Mouse (Mus musculus) mammary gland, adult 2 months (tissue): ENCODE measurements around the gene Akt1. TPM values are rescaled to one million over a fixed set of nuclear protein-coding genes. Genes with fewer than 3 reads are reported as not detected.

Source experiments
- polyA plus RNA-seq: library from polyadenylated mRNA; depleted of rRNA; stranded (reverse); fragments of >200 nt; gene quantifications from 2 replicates; pipeline ENCODE4 v1.2.3, GENCODE M21; 2012; ENCODE audit warnings: low replicate concordance; rRNA removed

The Akt1 gene
- polyA plus RNA-seq: 121 and 167 TPM in 2 replicates

DNA sequence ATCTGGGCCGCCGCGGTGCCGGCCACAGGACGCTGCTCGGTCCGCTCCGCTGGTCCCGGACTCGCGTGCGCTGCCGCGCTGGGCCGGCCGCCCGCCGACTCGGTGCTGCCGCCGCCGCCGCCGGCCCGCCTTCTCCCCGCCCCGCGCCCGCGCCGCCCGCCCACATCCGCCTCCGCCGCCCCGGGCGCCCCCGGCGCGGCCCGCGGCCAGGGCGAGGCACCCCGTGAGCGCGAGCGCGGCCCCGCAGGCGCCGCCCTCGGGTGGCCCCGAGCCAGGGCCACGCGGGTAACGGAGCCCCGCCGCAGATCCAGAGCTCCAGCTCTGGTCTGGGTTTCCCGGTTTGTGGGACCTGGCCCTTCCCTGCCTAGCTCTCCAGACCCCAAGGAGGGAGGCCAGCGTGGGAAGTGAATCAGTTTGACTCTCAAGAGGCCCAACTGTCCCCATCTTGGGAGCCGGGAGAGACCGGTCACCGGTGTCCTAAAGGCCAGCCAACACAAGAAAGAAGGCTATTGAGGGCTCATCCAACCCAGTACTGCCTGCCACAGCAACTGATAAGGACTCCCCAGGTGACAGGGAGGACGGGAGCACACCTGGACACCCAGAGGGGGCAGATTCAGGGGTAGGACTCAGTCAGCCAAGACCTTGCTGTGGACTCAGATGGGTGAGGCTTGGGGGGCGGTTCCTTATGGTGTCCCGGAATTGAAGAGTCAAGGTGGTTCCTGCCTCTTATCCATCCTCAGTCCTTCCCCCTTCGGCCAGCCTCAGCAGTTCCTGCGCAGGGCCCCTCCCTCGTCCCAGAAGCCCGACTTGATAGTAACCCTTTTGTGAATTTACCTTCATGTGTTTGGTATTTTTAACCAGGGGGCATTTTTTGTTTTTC is at the start of gene Akt1:
Gene Akt1, minus strand, starts transcription at position 753 of the 880 bp plus-strand sequence.

DNA sequence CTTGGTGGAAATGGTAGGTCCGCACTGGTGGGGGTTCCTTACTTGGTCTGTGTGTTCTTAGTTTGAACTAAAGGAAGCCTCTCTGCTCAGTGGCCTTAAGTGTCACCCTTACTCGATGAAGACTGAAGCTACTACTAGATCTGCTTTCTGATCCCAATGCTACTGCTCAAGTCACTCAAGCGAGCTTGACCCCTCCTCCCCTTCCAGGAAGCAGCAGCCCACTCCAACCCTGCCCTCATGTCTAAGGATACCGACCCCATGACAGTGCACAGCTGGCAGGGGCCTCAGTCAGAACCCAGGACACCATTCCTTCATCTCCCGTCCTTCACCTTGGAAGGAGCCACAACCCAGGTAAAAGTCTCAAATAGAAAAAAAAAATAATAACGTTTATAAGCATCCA is 45.5 kb upstream of the Akt1 start, which contains the start of gene Cep170b:
Gene Cep170b, plus strand, starts transcription at position 240 of the 400 bp plus-strand sequence.

DNA sequence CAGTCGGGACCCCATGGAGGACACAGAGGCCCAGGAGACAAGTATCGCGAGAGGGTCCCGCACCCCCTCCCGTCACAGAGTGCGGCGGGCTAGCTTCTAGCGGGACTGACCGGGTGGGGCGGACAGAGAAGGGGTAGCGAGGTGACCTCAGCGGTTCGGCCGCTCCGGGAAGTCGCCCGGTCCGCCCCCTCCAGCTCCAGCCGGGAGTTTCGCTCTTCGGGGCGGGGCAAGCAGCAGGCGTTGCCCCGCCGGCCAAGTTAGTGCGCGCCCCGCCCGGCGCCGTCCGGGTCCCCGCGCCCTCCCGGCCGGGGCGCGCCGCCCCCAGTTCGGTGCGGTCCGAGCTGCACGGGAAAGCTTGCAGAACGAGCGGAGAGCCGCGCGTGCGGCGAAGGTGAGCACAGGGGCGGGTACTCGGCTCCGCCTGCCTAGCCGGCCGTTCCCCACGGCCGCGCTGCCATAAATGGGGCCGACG is 3.9 kb upstream of the Akt1 start, which contains the start of gene Zbtb42:
Gene Zbtb42, plus strand, starts transcription at position 274 of the 472 bp plus-strand sequence.

DNA sequence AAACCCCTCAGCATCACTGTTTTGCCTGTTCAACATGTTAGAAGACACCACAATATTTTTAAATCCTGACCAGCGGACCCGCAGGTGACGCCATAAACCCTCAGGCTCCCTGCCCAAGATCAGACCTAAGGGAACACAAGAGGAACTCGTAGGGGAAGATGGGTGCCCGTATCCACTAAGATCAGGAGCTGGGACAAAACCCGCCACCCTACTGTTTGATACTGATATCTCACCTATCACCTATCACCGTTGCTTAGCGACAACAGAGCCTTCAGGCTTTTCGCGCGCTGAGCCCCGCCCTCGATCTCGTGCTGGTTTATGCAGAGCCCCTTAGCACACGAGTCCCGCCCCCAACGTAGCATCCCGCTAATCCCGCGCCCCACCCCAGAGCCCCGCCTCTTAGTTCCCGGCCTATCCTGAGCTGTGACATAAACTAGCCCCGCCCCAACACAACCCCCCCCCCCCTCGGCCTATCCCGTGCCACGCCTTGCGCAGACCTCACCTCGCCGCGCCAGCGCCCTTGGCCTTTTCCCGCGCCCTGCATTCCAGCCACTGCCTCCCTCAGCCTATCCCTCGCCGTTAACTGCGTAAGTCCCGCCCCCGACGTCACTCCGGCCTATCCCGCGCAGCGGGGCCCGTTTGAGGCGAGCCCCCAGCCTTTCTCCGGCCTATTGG is 30.4 kb downstream of the Akt1 start, which contains the start of gene Siva1:
Gene Siva1, plus strand, starts transcription at position 500 of the 675 bp plus-strand sequence.

DNA sequence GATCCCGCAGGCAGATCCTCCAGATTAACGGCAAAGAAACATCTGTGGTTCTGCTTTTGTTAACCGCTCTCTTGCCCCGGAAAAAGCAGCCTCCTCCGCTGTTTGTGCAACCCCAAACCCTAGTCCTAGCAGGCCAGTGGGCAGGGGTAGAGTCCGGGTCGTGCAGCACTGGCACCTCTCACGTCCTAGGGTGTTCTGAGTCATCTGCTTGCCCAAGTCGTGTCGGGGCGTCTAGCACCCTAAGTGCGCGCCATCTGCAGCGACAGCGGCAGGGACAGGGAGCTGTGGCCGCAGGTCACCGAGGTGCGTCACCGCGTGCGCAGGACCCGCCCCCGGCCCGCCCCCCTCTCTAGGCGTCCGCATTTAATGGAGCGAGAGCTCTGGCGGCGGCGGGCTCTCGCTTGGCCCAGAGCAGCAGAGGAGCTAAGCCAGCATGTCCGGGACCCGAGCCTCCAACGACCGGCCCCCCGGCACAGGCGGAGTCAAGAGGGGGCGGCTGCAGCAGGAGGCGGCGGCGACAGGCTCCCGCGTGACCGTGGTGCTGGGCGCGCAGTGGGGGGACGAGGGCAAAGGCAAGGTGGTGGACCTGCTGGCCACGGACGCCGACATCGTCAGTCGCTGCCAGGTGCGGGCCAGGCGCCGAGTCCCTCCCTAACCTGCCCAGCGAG is 54.9 kb downstream of the Akt1 start, which contains the start of gene Adssl1:
Gene Adssl1, plus strand, starts transcription at position 360 of the 668 bp plus-strand sequence.

Other genes starting within 250 kb of the Akt1 start
- 257 and 300 TPM in 2 replicates for gene A530016L24Rik, start 185.4 kb downstream of the Akt1 start, polyA plus RNA-seq
- 0.10 and 0.14 TPM in 2 replicates for gene Tmem179, start 158.1 kb downstream of the Akt1 start, polyA plus RNA-seq
- gene Inf2, start 86.1 kb downstream of the Akt1 start, polyA plus RNA-seq: 32.1 and 51.3 TPM in 2 replicates
- gene Adssl1, start 54.8 kb downstream of the Akt1 start, polyA plus RNA-seq: 10.8 and 103 TPM in 2 replicates
- gene Siva1, start 30.2 kb downstream of the Akt1 start, polyA plus RNA-seq: 37.1 and 48.6 TPM in 2 replicates
- gene Zbtb42, start 3.9 kb upstream of the Akt1 start, polyA plus RNA-seq: 17.1 and 26.8 TPM in 2 replicates
- 27.1 and 43.9 TPM in 2 replicates for gene Cep170b, start 45.6 kb upstream of the Akt1 start, polyA plus RNA-seq
- 171 and 191 TPM in 2 replicates for gene Pld4, start 85.8 kb upstream of the Akt1 start, polyA plus RNA-seq
- 14.3 and 15.8 TPM in 2 replicates for gene Ahnak2, start 127.8 kb upstream of the Akt1 start, polyA plus RNA-seq
- gene Clba1, start 134.1 kb upstream of the Akt1 start, polyA plus RNA-seq: 2.0 and 3.4 TPM in 2 replicates
- 24.3 and 24.6 TPM in 2 replicates for gene Cdca4, start 154.5 kb upstream of the Akt1 start, polyA plus RNA-seq
- 46.4 and 48.6 TPM in 2 replicates for gene Gpr132, start 193.3 kb upstream of the Akt1 start, polyA plus RNA-seq